Mouse (Mus musculus) megakaryocyte progenitor cell, adult 5-6 weeks (primary cell): ENCODE data around the gene Pax1. TPM values are rescaled to one million over a fixed set of nuclear protein-coding genes. Genes with fewer than 3 reads are reported as not detected.
A peak's percentile ranks its signal among the peaks of the same experiment; 100 is the strongest.

Source experiments
- ATAC-seq: replicated peaks from 2 replicates; pipeline ENCODE4 v1.8.0; 2016; ENCODE audit warnings: mild to moderate bottlenecking, moderate TSS enrichment, inconsistent platforms; ENCODE audit not compliant: poor library complexity
- total RNA-seq, 2 experiments: library from RNA; stranded (forward) in 1 of 2; stranded (reverse) in 1 of 2; fragments of 157-497, 149-512 nt in 1 of 2; fragments of 200-1000 nt in 1 of 2; gene quantifications; 2 replicates each; pipeline versions ENCODE4 v1.2.3 to v1.2.4; 2015 to 2017

Pax1 gene
- total RNA-seq, 2 experiments from 2014 or later = not detected

DNA sequence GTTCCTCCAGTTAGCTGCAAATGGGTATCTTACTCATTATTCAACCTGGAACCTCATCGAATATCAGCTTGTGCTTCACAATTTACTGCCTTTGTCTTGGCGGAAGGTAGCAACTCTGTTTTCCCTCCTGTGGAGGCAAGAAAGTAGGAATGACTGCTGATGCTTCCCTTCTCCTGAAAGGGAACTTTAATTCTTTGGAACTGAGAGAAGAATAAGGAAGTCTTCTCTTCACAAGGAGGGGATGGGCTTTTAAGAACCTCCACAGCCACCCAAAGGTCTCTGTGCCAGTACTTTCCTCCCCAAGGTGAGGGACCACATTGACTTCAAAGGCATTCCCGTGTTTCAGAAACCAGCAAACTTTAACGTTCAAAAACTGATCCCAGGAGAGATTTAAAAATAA is 10.1 kb downstream of the Pax1 start:
- ATAC-seq = no peak

DNA sequence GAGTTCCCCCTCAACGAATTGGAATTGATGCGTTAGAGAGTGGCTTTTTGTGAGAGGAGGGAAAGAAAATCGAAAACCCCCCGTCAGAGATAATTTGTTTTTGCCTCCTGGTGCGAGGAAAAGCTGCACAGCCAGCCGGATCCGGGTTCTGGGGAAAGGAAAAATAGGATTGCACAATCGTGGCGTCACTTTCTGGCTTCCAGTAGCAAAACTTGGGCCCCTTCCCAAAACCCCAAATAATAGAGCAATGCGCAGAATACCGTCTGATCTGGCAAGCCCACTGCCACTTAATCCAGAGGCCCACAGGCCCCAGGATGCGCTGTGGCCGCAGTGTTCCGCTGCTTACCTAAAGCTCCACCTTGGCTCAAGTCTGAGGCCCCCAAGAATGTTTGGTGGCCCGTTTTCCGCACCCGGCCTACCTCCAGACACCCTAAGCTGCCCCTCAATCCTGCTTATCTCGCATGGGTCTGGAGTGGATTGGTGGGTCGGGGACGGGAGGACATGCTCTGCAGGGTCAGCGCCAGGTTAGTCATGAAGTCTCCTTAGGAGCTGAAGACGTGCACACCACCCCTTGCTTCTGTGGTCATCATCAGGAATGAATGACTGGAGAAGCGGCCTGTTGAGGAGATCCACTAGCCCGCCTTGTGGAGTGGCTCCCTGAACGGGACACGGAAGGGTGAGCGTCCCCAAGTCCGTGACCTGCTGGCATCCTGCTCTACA is 11.4 kb downstream of the Pax1 start:
- no peak for ATAC-seq

DNA sequence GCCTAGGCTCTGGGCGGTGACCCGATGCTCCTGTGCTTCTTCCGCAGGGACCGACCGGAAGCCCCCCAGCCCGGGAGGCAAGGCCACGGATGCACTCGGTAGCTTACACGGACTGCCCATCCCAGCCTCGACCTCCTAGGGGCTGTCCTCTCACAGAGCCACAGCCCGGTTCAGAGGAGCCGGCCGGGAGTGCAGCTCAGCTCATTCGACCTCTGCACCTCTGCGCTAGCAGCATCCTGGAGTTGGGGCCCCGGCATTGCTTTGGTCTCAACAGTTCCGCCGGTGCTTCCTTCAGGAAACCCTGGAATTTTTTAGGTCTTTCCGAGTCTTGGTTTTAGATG is 11.9 kb downstream of the Pax1 start:
- no peak for ATAC-seq

DNA sequence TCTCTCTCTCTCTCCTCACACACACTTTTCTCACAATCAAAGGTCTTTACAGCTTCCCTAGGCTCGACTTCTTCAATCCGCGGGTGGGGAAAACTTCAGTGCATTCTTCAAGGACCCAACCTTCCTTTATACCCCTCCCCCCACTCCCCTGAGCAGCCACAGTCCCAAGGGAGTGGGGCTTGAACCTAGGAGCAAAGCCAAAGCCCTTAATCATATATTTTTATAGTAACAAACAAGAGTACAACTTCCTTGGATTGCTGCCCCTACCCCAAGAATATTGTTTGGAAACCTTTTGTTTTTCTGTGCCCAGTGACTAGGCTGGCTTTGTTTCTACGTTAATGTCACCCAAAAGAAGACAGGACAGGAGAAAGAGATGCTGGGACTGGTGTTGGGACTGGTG is 12.5 kb downstream of the Pax1 start:
- no peak for ATAC-seq

DNA sequence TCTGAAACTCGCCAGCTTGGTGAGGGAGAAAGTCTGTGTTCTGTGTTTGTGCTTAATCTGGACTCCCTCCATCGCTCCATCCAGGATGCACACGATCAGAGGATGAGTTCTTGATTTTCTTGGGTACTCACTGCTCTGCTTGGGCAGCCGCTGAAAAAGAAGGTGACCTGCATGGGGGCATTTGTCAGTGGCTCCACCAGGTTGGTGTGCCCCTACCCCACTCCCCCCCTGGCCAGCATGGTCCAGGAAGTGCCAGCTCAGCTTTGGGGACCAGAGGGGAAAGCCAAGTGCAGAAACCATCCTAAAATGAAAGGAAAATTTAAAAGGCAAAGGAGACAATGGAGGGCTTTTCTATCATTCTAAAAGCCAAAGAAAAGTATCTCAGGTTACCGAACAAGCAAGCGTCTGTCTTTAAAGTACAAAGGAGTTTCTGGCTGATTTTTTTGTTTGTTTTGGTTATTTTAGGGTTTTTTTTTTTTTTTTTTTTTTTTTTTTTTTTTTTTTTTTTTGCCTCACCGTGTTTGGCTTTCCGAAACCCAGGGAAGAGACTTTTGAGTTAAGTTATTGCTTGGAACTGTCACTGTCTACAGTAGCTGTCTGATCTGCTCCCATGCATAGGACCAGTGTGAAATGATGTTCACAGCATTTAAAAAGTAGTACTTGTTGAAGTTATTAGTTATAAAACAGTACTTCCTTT is 13.4 kb downstream of the Pax1 start:
- no peak for ATAC-seq

DNA sequence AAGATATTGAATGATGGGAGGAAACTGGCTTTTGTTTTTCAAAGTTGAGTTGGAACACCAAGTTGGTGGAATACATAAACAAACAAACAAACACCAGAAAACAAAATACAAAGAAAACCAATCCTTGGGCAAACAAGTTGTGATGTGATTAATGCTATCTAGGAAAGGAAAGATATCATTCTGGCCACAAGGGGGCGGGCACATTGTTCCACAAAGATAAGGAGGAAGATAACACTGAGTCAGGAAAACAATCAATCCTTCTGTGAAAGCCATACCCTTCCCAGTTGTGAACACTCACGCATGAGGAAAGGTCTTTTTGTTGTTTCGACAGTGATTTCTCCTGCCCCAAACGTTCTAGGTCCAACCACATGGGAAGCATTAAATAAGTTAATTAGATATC is 17.2 kb downstream of the Pax1 start:
- no peak for ATAC-seq

DNA sequence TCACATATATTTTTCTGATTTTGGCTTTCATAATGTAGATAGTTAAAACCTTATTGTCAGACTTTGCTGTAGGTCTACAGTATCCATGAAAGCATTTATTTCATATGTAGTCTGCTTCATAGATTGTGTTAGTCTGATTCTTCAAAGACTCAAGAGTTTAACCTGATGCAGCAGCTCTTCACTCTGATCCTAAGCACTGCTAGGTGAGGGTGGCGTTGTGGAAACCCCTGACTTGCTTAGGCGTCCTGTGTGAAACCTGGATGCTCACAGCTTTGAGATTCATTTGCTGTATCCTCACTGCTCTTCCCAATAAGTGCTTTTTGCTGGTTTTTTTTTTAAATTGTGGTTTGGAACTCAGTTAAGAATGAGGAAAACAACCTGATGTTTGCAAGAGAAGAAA is 21.6 kb downstream of the Pax1 start:
- peak; percentile 54 for ATAC-seq

DNA sequence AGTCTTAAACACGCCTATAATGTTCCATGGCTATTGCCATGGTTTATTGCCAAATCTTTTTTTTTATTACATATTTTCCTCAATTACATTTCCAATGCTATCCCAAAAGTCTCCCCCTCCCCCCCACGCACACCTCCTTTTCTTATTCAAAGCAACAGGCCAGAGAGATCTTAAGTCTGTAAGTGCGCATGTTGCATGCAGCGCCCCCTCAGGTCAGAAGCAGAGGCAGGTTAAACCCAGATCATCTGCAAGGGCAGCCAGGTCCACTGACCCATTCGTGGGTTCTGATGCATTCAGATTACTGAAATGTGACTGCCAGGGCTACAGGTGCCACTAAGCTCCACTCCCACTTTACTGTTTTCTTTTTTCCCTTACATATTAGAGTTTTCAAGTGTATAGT is 25.2 kb downstream of the Pax1 start:
- no peak for ATAC-seq

DNA sequence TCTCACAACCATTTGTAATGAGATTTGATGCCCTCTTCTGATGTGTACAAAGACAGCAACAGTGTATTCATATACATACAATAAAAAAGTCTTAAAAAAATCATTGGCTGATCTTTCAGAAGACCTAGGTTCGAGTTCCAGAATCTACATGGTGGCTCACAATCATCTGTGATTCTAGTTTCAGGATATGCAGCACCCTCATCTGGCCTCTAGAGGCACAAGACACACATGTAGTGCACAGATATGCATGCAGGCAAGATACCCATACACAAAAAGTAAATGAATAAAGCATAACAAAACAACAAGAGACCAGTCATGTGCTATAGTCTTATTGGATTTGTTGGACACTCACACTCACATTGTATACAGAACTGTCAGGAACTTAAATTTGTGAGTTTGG is 47.6 kb downstream of the Pax1 start:
- ATAC-seq = no peak

DNA sequence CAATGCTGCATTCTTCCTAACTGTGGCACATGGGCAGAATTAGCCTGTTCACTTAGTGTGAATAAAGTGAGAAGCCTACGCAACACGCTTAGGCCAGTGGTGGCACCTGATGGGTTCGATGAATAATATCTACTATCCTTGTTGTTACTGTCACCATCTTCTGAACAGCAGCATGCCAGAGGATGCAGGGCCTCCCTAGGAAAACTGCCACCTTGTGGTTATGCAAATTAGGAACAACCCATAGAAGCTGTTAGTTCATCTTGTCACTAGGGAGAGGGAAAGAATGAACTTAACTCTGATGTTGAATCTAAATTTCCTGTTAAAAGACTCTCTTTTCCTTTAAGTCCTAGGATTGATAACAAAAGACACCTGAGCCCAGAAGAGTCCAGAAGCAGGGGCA is 53.3 kb downstream of the Pax1 start:
- ATAC-seq = no peak

DNA sequence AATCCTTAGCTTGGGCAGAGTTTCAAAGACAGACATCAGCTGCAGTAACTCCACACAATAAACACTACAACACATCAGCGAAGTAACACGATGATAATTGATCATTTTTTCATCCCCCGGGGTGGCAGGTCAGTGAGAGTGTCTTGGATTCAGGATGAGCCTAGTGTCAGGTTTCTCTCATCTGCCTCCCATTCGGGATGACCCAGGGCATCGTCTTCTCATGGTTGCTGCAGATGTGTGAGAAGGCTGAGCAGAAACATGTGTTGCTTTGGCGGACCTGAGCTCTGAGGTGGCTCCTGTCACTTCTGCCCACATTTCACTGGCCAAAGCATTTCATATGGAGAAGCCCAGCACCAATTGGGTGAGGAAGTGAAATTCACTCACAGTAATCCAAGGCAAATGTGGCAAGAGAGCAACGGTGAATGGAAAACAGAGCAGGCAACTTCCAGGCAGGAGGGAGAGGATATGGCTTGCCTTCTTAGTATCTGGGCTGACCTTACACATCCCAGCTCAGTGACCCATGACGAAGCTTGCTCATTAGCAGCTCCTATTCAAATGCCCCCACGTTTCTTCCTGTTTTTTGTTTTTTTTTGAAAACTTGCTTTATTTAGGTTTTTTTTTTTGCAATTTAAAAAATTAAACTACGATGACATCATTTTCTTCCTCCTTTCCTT is 63.0 kb downstream of the Pax1 start:
- ATAC-seq = no peak

DNA sequence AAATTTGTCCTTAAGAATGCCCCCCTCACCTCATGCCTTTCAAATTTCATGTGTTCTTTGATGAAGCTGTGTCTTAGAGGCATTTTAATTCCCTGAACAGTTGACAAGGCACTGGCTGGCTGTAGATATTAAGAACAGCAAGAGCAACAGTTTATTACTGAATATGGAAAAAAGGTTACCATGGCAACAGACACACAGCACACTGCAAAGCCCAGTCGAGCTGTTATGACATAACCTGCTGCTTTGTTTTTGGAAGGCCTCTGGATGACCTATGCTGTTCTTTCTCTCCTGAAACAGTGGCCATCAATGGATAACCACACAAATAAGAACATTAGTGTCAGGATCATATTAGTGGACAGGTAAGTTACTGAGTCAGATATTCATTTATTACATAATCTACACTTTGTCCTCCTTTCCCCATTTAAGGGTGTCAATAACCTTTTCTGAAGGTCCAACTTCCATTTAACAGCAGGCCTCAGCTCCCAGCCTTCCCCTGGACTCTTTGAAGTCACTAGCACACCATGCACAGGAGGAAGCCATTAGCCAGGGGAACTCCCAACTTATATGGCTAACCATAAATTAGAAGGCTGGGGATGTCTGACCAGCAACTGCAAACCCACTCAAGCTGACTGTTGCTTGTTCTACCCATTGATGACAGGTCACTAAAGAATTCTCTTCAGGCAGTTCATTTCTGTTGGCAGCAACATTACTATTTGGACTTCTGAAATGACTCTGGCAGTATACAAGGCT is 68.1 kb downstream of the Pax1 start:
- ATAC-seq = no peak

DNA sequence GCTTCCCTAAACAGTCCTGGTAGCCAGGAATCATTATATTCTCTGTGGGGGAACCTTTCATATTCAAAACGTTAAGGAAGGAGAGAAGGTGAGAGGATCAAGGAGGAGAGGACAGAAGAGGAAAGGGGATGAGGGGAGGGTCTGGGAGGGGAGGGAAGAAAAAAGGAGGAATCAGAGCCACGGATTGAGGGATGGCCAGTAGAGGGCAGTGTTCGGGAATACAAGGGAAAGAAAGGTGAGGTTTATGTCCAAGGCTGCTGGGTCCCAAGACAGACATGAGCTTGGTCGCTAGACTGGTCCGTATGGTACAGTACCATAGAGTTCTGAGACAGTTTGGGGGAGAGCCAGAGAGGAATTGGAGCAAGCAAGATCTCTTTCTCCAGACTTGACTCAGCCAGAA is 71.4 kb downstream of the Pax1 start:
- 0 out of 2 replicates have a peak, but pooled peaks have one; percentile 26 for ATAC-seq

Other genes starting within 250 kb of the Pax1 start
- gene Nkx2-2, start 167.7 kb upstream of the Pax1 start, total RNA-seq (2015) = not detected in 2 replicates
- gene Nkx2-2, start 167.7 kb upstream of the Pax1 start, total RNA-seq (2017) = not detected in 2 replicates